Mouse (Mus musculus) adrenal gland, adult (tissue): Measurements from ENCODE around the gene Lmf1.
A peak's percentile ranks its signal among the peaks of the same experiment; 100 is the strongest.

Experiments used
- DNase-seq, 2 experiments: peaks; one replicate each; pipeline ENCODE4 v3.0.0; 2022 to 2023; ENCODE audit warnings: low spot score in 1 of 2; ENCODE audit not compliant: inconsistent age in 2 of 2

Lmf1 gene

DNA sequence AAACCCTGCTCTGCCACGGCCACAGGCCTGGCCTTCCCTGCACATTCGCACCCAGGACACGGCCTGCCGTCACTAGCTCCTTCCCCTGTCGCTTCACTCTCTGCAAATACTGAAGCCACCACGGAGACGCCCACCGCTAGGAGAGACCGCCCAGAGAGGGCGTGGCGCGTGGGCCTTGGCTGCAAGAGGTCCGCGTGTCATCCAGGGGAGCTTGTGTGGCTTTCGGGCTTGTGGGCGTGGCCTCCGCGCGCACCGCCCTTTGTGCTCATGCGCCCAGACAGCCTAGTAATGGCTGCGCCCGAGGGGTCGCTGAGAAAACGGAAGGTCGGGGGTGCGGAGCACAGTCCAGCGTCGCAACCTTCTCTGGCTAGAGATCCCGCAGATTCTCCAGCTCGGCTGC is at the start of gene Lmf1:
Lmf1 (plus strand) TSS at position 166 of the 400 bp plus-strand sequence.
- peak; percentile 97 to 99 for DNase-seq

DNA sequence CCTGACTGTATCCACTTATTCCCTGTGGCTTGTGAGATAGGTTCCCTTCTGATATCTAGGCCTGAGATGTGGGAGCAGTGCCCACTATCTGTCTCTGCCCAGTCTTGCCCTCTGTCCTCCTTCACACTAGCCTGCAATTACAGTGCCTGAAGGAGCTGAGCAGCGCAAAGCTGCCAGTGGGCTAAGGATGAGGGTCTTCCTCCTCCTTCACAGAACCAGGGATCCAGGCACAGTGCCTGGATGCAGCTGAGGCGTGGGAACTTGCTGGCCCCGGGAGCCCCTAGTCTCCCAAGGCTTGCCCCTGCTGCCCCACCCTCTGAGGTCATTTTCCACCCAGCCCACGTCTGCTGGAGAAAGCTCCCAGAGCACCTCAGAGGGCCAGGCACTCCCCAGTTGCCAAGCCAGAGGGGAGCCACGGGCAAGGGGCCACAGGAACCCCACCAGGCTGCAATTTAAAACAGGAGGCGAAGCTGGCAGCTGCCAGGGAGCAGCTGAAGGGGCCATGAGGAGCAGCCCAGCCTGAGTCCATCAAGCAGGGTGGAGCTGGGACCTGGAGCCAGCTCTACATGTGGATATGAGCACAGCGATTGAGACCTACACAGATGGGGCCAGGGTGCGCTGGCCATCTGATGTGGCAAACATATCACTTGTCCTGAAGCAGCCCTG is 48.4 kb upstream of the Lmf1 start:
- no peak for DNase-seq

DNA sequence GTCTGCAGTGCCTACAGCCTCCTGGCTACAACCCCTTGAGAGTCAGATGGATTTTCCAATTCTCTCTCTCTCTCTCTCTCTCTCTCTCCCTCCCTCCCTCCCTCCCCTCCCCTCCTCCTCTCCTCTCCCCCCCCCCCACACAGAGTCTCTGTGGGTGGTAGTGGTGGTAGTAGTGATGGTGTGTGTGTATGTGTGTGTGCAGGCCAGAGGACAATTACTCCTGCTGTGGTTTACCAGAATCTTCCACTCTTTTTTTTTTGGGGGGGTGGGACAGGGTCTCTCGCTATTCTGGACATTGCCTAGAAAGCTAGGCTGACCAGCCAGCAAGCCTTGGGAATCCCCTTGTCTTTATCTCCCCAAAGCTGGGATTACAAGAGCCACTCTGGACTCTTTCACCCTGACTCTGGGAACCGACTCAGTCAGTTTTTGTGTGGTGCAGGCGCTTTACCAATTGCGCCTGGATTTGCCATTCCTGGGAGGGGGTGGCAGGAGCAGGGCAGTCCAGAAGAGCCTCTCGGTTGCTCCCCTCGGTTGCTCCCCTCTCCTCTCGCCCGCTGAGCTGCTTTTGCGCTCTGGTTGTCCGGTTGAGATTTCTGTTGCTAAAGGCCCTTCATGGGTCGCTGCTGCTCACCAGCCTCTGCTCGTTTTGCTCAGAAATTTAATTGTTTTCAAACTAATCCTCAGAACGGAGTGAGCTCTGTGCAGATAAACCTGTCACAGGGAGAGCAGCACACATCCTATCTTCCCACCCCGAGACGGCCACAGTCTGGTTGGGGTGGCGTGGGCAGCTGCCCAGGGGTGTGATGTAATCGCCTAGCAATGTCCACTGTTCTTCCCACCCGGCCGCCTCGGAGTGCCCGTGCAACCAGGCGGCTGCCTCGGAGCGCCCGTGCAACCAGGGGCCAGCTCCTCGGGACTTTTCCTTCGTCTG is 39.7 kb upstream of the Lmf1 start:
- DNase-seq: peak; percentile 74 to 79

DNA sequence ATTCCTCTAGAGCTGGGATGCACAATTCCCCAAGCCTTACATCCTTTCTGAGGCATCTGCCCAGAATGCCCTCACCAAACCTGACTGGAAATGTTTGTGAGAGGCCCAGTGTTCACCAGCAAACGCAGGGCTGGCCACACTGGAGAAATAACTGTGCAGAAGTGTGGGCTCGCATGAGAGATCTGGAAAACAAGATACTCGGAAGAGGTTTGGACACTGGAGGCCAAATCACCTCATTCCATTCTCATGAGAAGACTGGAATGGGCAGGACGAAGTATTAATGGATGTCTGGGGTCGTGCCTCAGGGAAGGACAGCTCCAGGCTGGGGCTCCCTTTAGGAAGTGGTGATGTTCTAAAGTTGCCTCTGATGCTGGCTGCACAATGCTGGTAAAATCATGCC is 38.2 kb upstream of the Lmf1 start:
- no peak for DNase-seq

DNA sequence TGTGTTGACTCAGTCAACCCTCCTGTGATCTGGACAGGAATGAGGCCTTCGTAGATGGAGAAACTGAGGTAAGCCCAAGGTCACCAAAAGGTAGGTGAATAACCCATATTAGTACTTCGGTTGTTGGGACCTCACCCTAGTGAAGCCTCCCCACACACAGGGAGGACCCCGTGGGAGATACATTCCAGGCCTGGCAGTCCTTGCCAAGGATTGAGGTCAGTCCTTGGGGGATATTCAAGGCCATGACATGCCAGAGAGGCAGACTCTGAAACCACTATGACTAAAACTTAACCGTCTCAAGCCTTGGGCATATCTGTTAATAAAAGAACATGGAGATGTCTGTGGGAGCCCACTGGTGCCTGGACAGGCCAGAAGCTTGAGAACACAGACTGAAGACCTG is 37.1 kb upstream of the Lmf1 start:
- DNase-seq: peak; percentile 36 to 39

DNA sequence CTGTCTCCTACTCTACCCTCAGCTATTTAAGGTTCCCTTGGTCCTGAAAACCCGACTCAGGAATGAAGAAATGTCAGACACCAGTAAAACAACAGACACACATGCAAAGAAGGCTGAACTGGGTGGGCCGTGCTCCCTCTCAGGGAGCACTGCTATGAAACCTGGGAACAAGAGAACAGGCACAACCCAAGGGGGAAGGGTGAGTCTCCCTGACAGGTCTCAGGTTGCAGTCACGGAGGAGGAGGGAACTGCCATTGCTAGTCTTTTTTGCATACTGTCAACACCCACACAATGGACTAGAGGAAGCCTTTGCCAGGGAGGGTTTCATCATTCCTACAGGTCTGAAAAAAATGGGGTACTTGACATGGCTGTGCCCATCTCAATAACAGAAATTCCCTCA is 31.9 kb upstream of the Lmf1 start:
- no peak for DNase-seq

DNA sequence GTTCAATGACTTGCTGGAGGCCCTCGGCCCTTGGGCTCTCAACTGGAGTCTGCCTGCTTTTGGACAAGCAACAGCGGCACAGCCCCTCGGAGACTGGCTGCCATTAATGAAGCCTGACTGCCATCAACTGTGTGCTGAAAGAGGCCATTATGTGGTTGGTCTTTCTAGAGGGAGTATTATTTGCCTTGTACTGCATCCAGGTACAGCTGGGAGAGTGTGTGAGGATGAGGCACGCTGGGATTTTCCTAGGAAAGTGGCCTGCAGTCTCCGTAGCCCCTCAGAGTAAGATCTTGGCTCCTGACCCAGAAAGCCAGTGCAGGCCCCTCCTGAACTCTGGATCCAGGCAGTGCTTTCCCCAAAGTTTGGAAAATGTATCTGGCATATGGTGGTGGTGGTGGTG is 28.9 kb upstream of the Lmf1 start:
- DNase-seq: no peak

DNA sequence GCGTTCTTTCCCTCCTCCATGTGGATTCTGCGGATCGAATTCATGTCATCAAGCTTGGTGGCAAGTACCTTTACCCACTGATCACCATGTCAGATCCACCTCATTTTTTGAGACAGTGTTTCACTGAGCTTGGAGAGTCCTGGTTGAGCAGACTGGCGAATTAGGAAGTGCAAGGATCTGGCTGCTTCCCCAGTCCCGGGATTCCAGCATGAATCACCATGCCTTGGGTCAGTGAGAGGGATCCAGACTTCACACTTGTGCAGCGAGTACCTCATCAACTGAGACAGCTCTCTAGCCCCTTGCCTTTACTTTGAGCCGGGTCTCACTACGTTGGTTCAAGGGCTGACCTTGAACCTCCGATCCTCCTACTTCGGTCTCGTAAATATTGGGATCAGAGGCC is 27.6 kb upstream of the Lmf1 start:
- peak in 1 of 2 experiments; percentile 38 for DNase-seq

DNA sequence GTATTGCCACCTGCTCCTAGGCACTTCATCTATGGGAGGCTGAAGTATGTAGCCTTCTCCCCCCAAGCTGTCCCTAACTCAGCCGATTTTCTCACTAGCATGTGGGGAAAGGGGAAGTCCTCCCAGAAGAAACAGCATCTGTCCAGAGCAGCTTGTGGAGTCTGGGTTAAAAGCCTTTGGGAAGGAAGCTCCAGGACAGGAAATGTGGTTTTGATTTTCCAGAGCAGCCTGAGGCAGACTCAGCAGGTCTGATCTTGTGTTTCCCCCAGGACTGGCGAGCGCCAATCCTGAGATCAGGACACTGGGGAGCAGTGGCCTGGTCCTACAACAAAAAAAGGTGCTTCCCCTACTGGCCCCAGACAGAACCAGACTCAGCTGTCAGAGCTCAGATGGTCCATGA is 23.7 kb upstream of the Lmf1 start:
- no peak for DNase-seq

DNA sequence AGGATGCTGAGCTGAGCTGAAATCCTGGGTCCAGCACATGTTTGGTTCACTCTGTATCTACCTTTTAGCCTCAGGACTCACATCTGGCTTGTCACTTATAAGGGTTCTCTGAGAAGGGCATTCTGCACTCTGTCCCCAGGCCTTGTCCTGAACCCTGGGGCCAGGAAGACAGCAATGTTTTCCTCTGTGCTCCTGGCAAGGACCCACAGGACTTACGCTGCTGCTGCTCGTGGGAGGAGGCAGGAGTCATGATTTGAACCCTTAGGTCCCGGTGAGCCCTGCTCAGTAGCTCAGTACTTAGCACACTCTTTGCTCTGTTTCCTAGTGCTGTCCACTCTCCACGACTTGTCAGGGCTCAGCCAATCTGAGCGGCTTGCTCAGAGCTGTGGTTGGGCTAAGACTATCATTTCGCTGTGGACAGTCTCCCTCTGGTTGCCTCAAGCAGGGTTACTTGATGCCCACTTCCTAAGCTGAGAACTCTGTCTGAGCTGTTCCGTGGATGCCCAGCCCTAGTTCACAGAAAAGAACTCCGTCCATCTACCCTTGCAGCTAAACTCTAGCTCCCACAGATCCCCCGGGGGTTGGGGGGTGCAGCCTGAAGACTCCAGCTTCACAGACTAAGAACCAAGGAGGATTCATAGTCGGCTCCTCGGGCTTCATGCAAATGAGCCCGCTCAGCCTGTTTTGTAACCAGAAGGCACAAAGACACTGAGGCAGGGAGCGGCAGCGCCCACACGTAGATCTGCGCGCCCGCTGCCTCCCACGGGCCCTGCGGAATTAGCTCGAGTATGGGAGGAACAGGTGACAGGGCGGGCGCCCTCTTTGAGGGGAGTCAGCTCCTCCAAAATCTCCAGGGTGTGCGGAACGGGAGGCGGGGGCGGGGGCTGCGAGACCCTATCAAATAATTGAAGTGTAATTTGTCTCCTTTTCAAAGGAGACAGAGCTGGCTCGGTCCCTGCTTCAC is 22.9 kb upstream of the Lmf1 start:
- no peak for DNase-seq

DNA sequence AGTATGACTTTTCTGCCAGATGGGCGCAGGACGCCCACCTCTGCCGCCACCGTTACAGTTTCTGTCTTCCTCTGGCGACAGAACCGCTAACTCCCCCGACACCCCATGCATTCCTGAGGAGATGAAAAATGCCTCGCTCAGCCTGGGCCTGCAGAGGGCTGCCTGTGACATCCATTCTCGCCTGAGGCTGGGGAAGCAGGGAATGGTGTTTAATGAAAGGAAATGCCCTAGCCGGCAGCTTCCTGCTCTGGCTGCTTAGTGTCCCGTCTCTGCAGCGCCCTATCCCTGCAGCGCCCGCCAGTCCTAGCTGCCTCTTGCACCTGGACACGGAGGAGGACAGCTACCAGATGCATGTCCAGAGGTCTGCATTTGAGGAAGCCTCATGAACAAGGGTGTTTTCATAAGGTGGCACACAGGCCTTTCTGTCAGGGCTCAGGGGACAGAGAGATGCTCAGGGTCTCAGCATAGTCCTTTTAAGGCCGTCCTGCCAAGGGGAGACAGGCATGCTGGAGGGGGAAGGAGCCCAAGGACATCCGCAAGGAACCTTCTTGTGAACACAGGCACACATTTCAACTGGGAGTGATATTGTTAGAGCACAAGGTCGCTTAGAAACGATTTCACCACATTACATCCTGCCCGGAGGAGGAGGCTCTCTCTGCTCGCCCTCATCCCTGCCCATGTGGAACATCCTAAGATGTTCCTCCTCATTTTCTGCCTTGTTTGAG is 22.1 kb upstream of the Lmf1 start:
- no peak for DNase-seq

DNA sequence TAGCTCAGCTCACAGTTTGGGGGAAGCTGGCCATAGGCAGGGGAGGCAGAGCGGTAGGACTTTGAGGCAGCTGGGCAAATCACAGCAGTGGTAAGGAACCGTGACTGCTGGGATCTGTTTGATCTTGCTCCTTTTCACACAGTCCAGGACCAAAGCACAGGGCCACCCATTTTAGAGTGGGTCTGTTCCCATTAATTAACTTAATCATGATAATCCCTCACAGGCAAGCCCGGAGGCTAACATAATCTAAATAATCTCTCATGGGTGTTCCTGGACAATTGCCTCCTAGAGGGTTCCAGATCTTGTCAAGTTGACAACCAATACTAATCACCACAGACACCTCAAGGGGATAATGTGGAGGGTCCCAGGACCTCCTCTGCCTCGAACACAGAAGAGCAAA is 19.3 kb upstream of the Lmf1 start:
- DNase-seq: no peak

DNA sequence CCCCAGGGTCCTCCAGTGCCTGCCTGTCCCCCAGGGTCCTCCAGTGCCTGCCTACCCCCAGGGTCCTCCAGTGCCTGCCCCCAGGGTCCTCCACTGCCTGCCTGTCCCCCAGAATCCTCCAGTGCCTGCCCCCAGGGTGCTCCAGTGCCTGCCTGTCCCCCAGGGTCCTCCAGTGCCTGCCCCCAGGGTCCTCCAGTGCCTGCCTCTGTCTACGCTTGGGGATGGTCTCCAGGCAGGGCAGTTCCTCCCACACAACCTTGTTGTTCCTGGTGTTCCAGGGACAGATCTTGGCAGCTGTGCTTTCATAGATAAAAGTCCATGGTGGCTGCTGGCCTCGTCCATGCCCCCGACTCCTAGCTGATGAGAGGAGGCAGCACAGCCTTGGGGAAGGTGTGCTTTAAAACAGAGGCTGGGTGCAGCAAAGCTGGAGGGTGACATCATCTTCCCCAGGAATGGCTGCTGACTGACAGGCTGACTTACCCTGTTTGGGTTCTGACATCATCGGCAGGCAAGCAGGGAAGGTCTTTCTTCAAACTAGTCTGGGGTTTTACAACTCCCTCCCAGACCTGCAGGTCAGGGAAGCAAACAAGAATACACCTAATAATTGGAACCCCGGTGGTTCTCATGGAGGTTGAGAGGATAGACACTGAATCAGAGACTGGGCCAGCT is 18.2 kb upstream of the Lmf1 start:
- DNase-seq: no peak

DNA sequence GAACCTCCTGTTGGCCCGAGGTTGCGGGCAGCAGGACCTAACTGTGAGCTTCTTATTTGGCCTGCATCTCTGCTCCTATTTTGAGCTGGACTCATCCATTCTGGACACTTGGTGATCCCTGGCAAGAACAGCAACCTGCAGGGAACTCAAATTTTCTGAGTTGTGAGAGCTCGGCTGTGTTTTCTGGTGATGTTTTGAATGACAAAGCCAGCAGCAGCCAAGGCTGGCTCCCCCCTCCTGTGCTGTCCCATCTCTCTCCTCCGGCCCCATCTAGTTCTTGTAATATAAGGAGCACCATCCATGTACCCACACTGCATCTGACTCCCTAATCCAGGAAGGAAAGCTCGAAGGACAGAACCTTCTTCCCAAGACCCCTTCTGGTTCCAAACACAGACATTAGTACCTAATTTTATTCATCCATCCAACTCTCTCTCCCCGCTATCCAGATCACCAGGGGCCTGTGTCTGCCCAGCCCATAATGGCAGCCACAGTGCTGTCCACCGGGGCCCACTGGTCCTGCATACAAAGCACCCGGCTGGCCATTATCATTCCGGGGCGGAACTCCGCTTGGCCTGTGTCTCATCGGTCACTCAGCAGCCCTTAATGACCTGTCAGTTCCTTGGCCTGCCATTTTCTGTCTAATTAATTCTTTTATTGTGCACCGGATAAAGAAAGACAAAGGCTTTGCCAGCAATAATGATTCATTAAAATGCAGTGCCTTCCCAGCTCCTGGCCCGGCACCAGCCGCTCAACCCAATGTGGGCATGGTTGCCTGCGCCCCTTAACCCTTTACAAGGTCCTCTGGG is 17.5 kb upstream of the Lmf1 start:
- no peak for DNase-seq

DNA sequence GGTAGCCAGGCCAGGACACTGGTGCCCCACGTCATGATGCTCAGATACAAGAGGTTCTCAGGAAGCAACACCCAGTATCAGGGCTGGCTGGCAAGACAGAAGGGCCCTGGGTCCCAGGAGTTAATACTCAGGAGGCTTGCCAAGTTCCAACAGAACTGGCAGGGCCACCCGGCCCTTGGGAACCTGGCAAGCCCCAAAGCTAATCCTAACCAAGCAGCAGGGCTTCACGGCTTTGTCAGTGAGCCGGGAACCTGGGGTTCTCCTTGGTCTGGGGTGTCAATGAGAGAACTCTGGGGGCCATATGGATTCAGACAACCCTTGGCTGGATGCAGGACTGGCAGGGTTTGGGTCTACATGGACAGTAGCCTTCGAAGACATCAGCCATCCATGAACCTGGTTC is 14.4 kb upstream of the Lmf1 start:
- DNase-seq: no peak

DNA sequence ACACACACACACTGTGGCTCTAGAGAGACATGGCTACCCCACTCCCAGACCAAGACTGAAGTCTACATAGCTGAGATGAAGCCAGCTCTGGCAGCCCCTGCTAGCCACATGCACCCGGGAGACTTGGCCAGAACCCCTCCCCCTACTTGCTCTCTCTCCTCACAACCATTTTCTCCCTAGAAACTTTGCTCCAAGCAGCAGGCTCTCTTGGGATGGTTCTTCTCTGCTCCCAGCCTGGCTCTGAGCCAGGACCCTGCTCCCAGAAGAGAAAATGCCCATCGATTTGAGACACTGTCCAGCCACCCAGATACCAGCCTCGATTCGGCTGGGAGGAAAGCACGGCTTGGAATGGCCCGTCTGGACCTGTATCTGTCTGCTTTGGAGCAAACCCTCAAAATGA is 13.6 kb upstream of the Lmf1 start:
- DNase-seq: no peak

DNA sequence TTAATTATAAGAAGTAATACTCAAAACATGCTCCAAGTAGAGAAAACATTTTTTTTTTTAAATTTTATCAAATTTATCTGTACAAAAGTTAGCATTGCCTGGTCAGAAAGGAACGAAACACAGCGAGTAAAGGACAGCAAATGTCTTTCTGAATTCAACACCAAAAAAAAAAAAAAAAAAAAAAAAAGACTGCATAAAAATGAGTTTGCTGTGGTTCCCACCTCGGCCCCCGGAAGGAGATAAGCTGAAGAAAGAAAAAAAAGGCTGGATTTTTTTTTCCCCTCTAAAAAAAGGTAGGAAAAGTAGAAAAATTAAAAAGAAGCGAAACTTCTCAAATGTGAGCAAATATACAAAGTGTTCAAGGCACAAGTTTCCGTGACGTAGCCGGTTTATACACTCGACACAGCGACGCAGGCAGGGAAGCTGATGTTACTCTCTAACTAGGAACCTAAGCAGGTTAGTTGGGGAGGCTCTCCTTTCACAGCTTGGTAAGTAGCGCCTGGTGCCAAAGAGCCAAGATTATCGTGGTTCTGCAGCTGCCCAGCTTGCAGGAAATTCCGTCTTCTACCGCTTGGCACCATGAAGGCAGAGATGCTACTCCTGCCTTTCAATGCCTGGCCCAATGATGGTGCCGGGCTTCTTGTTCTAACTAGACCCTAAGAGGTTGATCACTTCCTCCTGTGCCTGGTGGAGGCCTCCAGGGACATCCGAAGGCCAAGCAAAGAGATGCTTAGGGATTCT is 12.9 kb upstream of the Lmf1 start:
- DNase-seq: no peak

DNA sequence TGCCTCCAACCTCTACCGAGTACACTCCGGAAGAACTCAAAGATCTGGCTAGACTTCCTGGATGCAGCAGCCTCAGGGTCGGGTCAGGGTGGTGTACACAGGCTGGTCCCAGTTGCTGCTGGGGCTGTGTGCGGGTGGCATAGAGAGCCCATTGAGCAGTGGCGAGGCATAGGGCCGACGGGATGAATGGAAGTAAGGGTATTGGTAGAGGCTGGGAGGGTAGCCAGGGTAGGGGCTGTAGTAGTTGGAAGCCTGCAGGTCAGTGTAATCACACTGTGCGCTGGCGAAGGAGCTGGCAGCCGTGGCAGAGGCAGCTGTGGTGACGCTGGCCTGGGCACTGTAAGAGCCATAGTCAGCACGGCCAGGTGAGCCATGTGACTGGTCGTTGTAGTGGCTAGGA is 11.6 kb upstream of the Lmf1 start:
- no peak for DNase-seq

DNA sequence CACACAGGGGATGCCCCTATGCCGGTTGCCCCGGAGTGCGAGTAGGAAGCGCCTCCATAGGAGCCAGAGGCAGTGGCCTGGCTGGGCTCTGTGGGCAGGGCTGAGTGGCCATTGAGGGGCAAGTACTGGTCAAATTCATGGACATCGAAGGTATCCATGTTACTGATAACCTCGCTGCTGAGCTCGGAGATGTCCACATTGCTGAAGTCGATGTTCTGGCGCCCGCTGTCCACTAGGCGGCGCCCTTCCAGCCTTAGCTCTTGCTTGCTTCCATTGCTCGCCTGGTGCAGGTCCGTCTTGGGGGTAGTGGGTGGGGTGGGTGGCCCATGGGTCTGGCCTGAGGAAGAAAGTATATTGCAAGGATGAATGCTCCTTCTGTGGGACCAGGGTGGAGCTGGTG is 11.1 kb upstream of the Lmf1 start:
- DNase-seq: peak; percentile 49 to 82
